Mouse (Mus musculus) liver, adult 2 months (tissue): Measurements from ENCODE around the gene Gm9833. TPM values are rescaled to one million over a fixed set of nuclear protein-coding genes. Genes with fewer than 3 reads are reported as not detected.
A peak's percentile ranks its signal among the peaks of the same experiment; 100 is the strongest.

Experiments used
- DNase-seq: peaks from one replicate; pipeline ENCODE4 v3.0.0-alpha.2; 2011; ENCODE audit warnings: low read depth, low spot score; ENCODE audit errors: extremely low read depth
- H3K27ac ChIP-seq: fragments of 200-500 bp; replicated peaks from 2 replicates; pipeline ENCODE4 v1.5.1; 2012; ENCODE audit warnings: low read depth, mild to moderate bottlenecking, control low read depth, inconsistent platforms, low read length; ENCODE audit not compliant: insufficient read depth
- H3K27me3 ChIP-seq: fragments of 200-500 bp; 2 replicates; pipeline ENCODE4 v1.6.1; 2012; ENCODE audit warnings: mild to moderate bottlenecking, moderate library complexity, low read length, inconsistent platforms; ENCODE audit not compliant: control insufficient read depth, insufficient read depth
- H3K36me3 ChIP-seq: fragments of 200-500 bp; 2 replicates; pipeline ENCODE4 v1.6.1; 2012; ENCODE audit warnings: low read length, inconsistent platforms; ENCODE audit not compliant: control insufficient read depth, insufficient read depth
- H3K4me1 ChIP-seq: fragments of 200-500 bp; 2 replicates; pipeline ENCODE4 v1.6.1; 2011; ENCODE audit warnings: low read length; ENCODE audit not compliant: control insufficient read depth, insufficient read depth
- H3K4me3 ChIP-seq: fragments of 200-500 bp; 2 replicates; pipeline ENCODE4 v1.5.1; 2011; ENCODE audit warnings: low read depth, mild to moderate bottlenecking, control low read depth, low read length, moderate library complexity; ENCODE audit not compliant: insufficient read depth
- H3K79me2 ChIP-seq: fragments of 200-500 bp; 2 replicates; pipeline ENCODE4 v1.6.1; 2012; ENCODE audit warnings: inconsistent platforms, mild to moderate bottlenecking, low read length, moderate library complexity; ENCODE audit not compliant: control insufficient read depth, insufficient read depth
- H3K9ac ChIP-seq: fragments of 200-500 bp; 2 replicates; pipeline ENCODE4 v1.6.1; 2012; ENCODE audit warnings: low read depth, mild to moderate bottlenecking, control low read depth, inconsistent platforms, low read length
- CTCF ChIP-seq: fragments of 200-500 bp; IDR thresholded peaks from 2 replicates; pipeline ENCODE4 v1.5.1; 2011; ENCODE audit warnings: low read depth, low read length, control low read depth
- POLR2A ChIP-seq: fragments of 200-500 bp; IDR thresholded peaks from 2 replicates; pipeline ENCODE4 v1.6.1; 2011; ENCODE audit warnings: low read length, control low read depth; ENCODE audit not compliant: insufficient read depth; ENCODE audit errors: extremely low read depth
- WGBS: fragments of 180-500 bp; shearing (Covaris S2); methylation state at CpG from one replicate; pipeline ENCODE4 v1.1.7; 2018; 5-methylcytosine and 5-hydroxymethylcytosine counted together
- polyA plus RNA-seq: library from polyadenylated mRNA; depleted of rRNA; stranded (reverse); fragments of >200 nt; gene quantifications from 2 replicates; pipeline ENCODE4 v1.2.3, GENCODE M21; 2012
- total RNA-seq: library from RNA; depleted of rRNA; stranded (reverse); fragments of >200 nt; gene quantifications from 2 replicates; pipeline ENCODE4 v1.2.3, GENCODE M21; 2014

Gm9833 gene
- total and polyA plus RNA-seq, 2 experiments, result 0.46 TPM; not detected in 1

GRCm38 (mm10) chr3:10081911-10082541, 5.9 kb upstream of the Gm9833 start:
- 85% methylated on average over 6 of the region's 6 CpGs for WGBS
- no peaks in the 10 kb centered on the region for H3K36me3 ChIP-seq
- H3K27ac ChIP-seq, result peak overlapping the region; percentile 1; the same call in 1 of the 2 replicates
- no peak for TF ChIP-seq POLR2A
- no peak for TF ChIP-seq CTCF
- H3K27me3 ChIP-seq, result no peaks in the 10 kb centered on the region
- peaks cover 26% of the 10 kb centered on the region for H3K4me1 ChIP-seq
- no peak overlapping the region for H3K4me3 ChIP-seq
- no peaks in the 10 kb centered on the region for H3K79me2 ChIP-seq
- DNase-seq, result no peak
- no peak overlapping the region for H3K9ac ChIP-seq

DNA sequence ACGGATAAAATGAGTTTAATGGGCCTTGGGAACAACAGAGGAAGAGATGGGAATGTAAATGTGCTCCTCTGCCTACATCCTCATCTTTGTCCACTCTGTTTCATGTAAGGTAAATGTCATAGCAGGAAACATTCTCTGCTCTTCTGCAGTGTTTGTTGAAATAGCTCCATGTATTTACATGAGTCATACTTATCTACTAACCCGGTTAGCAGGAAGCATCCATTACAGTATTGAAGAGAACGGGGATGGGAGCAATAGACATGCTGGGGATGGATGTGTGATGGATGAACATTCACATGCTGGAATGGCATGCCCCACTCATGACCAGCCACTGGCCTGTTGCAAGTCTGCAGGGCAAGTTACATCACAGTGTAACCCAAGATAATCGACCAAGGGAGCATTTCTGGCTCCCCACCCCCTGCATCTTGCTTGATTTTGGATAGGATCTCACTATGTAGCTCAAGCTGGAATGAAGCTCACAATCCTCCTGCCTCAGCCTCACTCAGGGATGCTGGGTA, 5.3 kb upstream of the Gm9833 start:
- H3K36me3 ChIP-seq, result no peaks in the 10 kb centered on the region
- TF ChIP-seq POLR2A, result no peak
- no peak for TF ChIP-seq CTCF
- peaks cover 23% of the 10 kb centered on the region for H3K4me1 ChIP-seq
- peak overlapping the region; percentile 1; the same call in 1 of the 2 replicates for H3K27ac ChIP-seq
- no peak overlapping the region for H3K9ac ChIP-seq
- no peaks in the 10 kb centered on the region for H3K27me3 ChIP-seq
- H3K4me3 ChIP-seq, result no peak overlapping the region
- DNase-seq, result peak; percentile 50
- H3K79me2 ChIP-seq, result no peaks in the 10 kb centered on the region
- 29% methylated on average over 4 of the region's 4 CpGs for WGBS

DNA sequence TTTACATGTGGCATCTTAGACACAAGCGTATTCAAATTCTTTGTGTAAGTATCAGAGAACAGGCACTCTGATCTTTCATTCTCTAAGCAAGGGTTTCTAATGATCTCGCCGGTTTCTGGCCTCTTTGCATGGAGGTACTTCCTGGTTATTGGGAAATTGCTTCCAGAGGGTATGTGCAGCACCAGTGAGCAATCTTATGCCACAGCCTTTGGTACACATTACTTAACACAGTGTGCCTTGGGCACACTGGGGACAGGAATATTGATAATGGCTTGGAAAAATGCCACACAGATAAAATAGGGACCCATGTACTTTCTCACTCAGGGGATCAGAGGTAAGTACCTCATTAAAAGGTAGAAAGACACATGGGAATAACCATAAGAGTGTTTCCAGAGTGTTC, 3.8 kb upstream of the Gm9833 start:
- no peak overlapping the region for H3K4me3 ChIP-seq
- peaks cover 18% of the 10 kb centered on the region for H3K4me1 ChIP-seq
- H3K27ac ChIP-seq, result peak overlapping the region; percentile 85
- no peaks in the 10 kb centered on the region for H3K27me3 ChIP-seq
- H3K9ac ChIP-seq, result no peak overlapping the region; the same call in 1 of the 2 replicates
- 31% methylated on average over 3 of the region's 3 CpGs for WGBS
- H3K36me3 ChIP-seq, result no peaks in the 10 kb centered on the region
- H3K79me2 ChIP-seq, result no peaks in the 10 kb centered on the region
- TF ChIP-seq POLR2A (no peak), CTCF (no peak)
- DNase-seq, result peak; percentile 93

- H3K36me3 ChIP-seq, result no peaks in the 10 kb centered on the region
- peak overlapping the region; percentile 68 for H3K27ac ChIP-seq
- H3K4me3 ChIP-seq, result no peak overlapping the region
- H3K27me3 ChIP-seq, result no peaks in the 10 kb centered on the region
- peak; percentile 95 for DNase-seq
- no peaks in the 10 kb centered on the region for H3K79me2 ChIP-seq
- peaks cover 18% of the 10 kb centered on the region for H3K4me1 ChIP-seq
- WGBS, result 23% methylated on average over 7 of the region's 7 CpGs
- TF ChIP-seq CTCF (0 out of 2 replicates have a peak, but pooled peaks have one; percentile 17), POLR2A (no peak)
- H3K9ac ChIP-seq, result no peak overlapping the region
These were observed 2.4 kb upstream of the Gm9833 start for GRCm38 (mm10) chr3:10085396-10086119.

- TF ChIP-seq CTCF, result no peak
- TF ChIP-seq POLR2A, result no peak
These were observed 399 bp upstream of the Gm9833 start for GRCm38 (mm10) chr3:10087511-10087910.

More at GRCm38 (mm10) chr3:10087511-10087910, 399 bp upstream of the Gm9833 start:
- Histone ChIP-seq H3K4me1 (peaks cover 18% of the 10 kb centered on the region), H3K4me3 (no peak overlapping the region), H3K27ac (no peak overlapping the region), H3K36me3 (no peaks in the 10 kb centered on the region), H3K79me2 (no peaks in the 10 kb centered on the region), H3K9ac (no peak overlapping the region), H3K27me3 (no peaks in the 10 kb centered on the region)
- no peak for DNase-seq
- 86% methylated on average over 8 of the region's 8 CpGs for WGBS
